Mouse (Mus musculus) heart, embryonic 13.5 days (tissue): ENCODE measurements around the gene Prcc. TPM values are rescaled to one million over a fixed set of nuclear protein-coding genes. Genes with fewer than 3 reads are reported as not detected.
A peak's percentile ranks its signal among the peaks of the same experiment; 100 is the strongest.
"Not testable (repeated sequence)": the region's sequence is repeated elsewhere in the genome, so short reads cannot be mapped to it uniquely, and the experiment has no call there.

Source experiments
- ATAC-seq: fragments of 200-750 bp; cut with Nextera tagmentation; 2 replicates; pipeline ENCODE4 v1.8.0; 2017; ENCODE audit warnings: moderate TSS enrichment; ENCODE audit not compliant: insufficient number of reproducible peaks, low FRiP score, low TSS enrichment; ENCODE audit errors: extremely low read depth
- H3K27ac ChIP-seq: fragments of 300-500 bp; sonication (generic); replicated peaks from 2 replicates; pipeline ENCODE4 v1.5.1; 2015; ENCODE audit warnings: moderate library complexity, mild to moderate bottlenecking, inconsistent platforms
- H3K27me3 ChIP-seq: fragments of 300-500 bp; sonication (generic); replicated peaks from 2 replicates; pipeline ENCODE4 v1.6.1; 2015; ENCODE audit warnings: mild to moderate bottlenecking, inconsistent platforms
- H3K36me3 ChIP-seq: fragments of 300-500 bp; sonication (generic); 2 replicates; pipeline ENCODE4 v1.6.1; 2015; ENCODE audit warnings: mild to moderate bottlenecking, inconsistent platforms
- H3K4me1 ChIP-seq: fragments of 300-500 bp; sonication (generic); 2 replicates; pipeline ENCODE4 v1.6.1; 2015; ENCODE audit warnings: inconsistent platforms
- H3K4me2 ChIP-seq: fragments of 300-500 bp; sonication (generic); 2 replicates; pipeline ENCODE4 v1.6.1; 2015; ENCODE audit warnings: inconsistent platforms, mild to moderate bottlenecking, moderate library complexity
- H3K4me3 ChIP-seq: fragments of 300-500 bp; sonication (generic); 2 replicates; pipeline ENCODE4 v1.5.1; 2015; ENCODE audit warnings: moderate library complexity, mild to moderate bottlenecking, inconsistent platforms
- H3K9ac ChIP-seq: fragments of 300-500 bp; sonication (generic); 2 replicates; pipeline ENCODE4 v1.6.1; 2015; ENCODE audit warnings: inconsistent platforms, mild to moderate bottlenecking, moderate library complexity
- H3K9me3 ChIP-seq: fragments of 300-500 bp; sonication (generic); 2 replicates; pipeline ENCODE4 v1.6.1; 2016; ENCODE audit warnings: inconsistent platforms
- WGBS: fragments of 180-500 bp; shearing (Covaris S2); methylation state at CpG from one replicate; pipeline ENCODE4 v1.1.7; 2015; ENCODE audit warnings: mixed read lengths; 5-methylcytosine and 5-hydroxymethylcytosine counted together
- polyA plus RNA-seq: library from polyadenylated mRNA; unstranded; fragments of >200 nt; fragmentation: Nextera tagmentation; extraction: Ambion mirVana; gene quantifications from 2 replicates; pipeline ENCODE4 v1.2.1, GENCODE M21; 2015

Prcc gene
- polyA plus RNA-seq, 1 experiment from 2014 or later, result 9.7 TPM

DNA sequence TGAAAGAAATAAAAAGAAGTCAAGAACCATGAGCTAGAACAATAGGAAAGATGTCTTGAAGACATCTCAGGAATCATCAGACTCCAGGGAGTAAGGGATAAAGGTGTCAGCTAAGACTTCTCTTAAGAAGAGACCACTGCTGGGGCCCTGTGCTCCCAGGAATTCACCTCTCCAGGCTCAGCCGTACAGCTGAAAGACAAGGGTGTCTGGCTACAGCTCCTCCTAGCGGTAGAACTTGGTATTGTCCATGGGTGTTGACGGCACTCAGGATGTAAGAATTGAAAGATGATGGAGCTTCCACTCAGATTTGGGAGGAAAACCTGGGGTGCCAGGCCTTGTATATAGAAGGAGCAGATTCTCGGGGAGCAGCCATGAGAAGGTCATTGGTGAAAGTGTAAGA is 46.8 kb downstream of the Prcc start:
- no peaks in the 10 kb centered on the region for H3K9me3 ChIP-seq
- H3K27me3 ChIP-seq, result peaks cover 21% of the 10 kb centered on the region
- H3K36me3 ChIP-seq, result no peaks in the 10 kb centered on the region
- H3K27ac ChIP-seq, result no peak overlapping the region
- no peak overlapping the region for H3K4me2 ChIP-seq
- no peak overlapping the region for H3K4me3 ChIP-seq
- no peak for ATAC-seq
- WGBS, result 3% methylated on average over 4 of the region's 4 CpGs
- H3K4me1 ChIP-seq, result no peaks in the 10 kb centered on the region
- H3K9ac ChIP-seq, result no peak overlapping the region

DNA sequence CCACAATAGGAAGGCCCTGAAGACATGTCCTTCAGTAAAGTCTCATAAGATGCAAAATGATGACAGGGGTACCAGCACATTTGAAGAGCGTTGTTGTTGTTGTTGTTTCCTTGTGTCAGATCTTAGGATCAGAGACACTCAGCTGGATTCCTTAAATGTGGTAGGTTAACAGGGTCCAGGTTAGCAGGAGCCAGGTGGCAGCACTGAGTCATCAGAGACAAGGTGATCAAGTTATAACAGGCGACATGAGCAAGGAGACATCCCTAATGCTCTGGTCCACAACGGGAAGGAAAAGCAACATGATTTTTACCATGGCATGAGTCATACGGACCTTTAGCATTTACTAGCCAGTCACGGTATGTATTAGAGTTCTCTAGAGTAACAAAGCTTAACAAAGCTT is 51.9 kb downstream of the Prcc start:
- Histone ChIP-seq H3K9ac (no peak overlapping the region), H3K9me3 (no peaks in the 10 kb centered on the region)
- 66% methylated on average over 5 of the region's 5 CpGs for WGBS

DNA sequence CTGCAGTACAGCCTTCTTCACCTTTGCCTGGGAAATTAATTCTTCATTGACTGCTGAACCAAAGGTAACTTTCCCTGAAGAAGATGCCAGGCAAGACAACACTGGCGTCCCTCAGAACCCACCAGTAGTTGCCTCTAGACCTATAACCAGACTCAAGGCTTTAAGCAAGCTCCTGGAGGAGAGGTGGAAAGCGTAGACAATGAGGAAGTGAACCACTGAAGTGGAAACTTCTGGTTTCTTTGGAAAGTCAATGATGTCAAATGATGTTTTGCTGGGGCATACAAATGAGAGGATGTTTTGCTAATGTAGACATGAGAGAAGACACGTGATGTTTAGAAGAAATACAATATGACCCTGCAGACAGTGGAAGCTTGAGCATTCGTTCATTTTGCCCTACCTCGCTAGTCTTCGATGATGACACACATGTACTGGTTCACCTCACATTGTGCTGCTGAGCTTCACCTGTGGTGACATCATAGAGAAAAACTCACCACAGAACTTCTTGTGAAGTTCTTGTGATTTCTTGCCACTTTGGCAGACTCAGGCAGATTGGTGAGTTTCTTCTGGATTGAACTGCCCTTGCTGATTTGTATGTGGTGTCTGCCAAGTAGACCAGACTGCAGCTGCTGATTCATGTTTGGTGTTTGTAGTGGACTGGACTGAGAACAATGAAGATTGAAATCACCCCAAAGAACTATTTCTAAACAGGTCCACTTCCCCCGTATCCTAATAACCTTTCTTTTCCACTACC is 53.1 kb downstream of the Prcc start:
- Histone ChIP-seq H3K27me3 (no peaks in the 10 kb centered on the region), H3K27ac (no peak overlapping the region), H3K4me3 (no peak overlapping the region), H3K4me1 (no peaks in the 10 kb centered on the region), H3K9ac (no peak overlapping the region), H3K9me3 (no peaks in the 10 kb centered on the region), H3K36me3 (no peaks in the 10 kb centered on the region), H3K4me2 (no peak overlapping the region)
- WGBS, result 69% methylated on average over 7 of the region's 7 CpGs
- no peak for ATAC-seq

More for the DNA sequence above, 51.9 kb downstream of the Prcc start:
- Histone ChIP-seq H3K4me1 (no peaks in the 10 kb centered on the region), H3K4me2 (no peak overlapping the region), H3K27ac (no peak overlapping the region), H3K36me3 (no peaks in the 10 kb centered on the region), H3K4me3 (no peak overlapping the region), H3K27me3 (no peaks in the 10 kb centered on the region)
- no peak for ATAC-seq

DNA sequence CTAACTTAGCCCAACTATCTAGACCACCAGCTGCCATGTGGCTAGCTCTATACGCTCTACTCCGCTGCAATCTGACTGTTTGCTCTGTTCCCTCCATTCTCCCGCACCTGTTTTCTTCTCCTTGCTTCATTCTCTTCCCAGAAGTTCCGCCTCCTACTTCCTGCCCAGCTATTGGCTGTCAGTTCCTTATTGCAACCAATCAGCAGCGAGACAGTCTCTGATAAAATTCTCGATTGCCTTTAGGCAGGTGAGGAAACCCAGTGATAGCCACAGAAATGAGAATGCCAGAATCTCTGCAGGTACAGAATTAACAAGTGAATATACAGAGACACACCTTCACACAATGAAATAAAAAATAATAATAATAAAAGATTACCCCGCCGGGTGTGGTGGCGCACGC is 56.4 kb downstream of the Prcc start:
- ATAC-seq, result no peak
- no peak overlapping the region for H3K27ac ChIP-seq
- no peak overlapping the region for H3K9ac ChIP-seq
- H3K27me3 ChIP-seq, result peaks cover 6% of the 10 kb centered on the region; the same call in 1 of the 2 replicates
- no peaks in the 10 kb centered on the region for H3K36me3 ChIP-seq
- WGBS, result 44% methylated on average over 10 of the region's 10 CpGs
- H3K4me1 ChIP-seq, result no peaks in the 10 kb centered on the region
- H3K4me3 ChIP-seq, result no peak overlapping the region
- H3K9me3 ChIP-seq, result no peaks in the 10 kb centered on the region
- no peak overlapping the region for H3K4me2 ChIP-seq

DNA sequence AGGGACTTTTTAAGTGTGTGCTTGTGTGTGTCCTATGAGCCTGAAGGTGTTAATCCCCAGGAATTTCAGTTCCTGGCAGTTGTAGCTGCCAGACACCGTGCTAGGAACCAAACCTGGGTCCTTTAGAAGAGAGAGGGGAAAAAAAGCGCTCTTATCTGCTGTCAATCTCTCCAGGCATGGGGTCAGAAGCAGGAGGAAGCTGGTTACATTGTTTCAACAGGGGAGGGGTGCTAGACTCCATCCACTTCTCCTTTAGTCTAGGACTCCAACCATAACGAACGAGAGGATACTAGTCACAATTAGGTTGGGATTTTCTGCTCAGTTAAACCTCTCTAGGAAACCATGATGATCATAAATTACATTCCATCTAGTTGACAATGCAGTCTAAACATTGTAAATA is 57.0 kb downstream of the Prcc start:
- Histone ChIP-seq H3K9ac (no peak overlapping the region), H3K9me3 (no peaks in the 10 kb centered on the region), H3K4me2 (no peak overlapping the region), H3K4me1 (no peaks in the 10 kb centered on the region), H3K27me3 (peaks cover 6% of the 10 kb centered on the region; the same call in 1 of the 2 replicates), H3K27ac (no peak overlapping the region), H3K4me3 (no peak overlapping the region), H3K36me3 (no peaks in the 10 kb centered on the region)
- WGBS, result 35% methylated on average over 4 of the region's 4 CpGs
- no peak for ATAC-seq

DNA sequence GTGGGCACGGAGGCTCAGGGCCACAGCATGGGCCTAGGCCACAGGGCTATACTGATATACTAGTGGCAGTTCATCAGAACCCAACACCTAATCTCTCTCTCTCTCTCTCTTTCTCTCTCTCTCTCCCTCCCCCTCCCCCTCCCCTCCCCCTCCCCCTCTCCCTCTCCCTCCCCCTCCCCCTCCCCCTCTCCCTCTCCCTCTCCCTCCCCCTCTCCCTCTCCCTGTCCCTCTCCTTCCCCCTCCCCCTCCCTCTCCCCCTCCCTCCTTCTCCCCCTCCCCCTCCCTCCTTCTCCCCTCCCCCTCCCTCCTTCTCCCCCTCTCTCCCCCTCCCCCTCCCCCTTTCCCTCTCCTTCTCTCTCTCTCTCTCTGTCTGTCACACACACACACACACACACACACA is 61.2 kb downstream of the Prcc start, which contains the start of gene Pear1:
TSS of gene Pear1 (minus strand) at position 101 of the 400 bp plus-strand sequence.
- H3K4me1 ChIP-seq, H3K4me3 ChIP-seq, ATAC-seq, H3K9me3 ChIP-seq, H3K36me3 ChIP-seq, H3K4me2 ChIP-seq, H3K9ac ChIP-seq, H3K27ac ChIP-seq: not testable (repeated sequence)
- whole genome bisulfite sequencing, result 96% methylated on average over 1 of the region's 1 CpGs
- H3K27me3 ChIP-seq, result peaks cover 28% of the 10 kb centered on the region

DNA sequence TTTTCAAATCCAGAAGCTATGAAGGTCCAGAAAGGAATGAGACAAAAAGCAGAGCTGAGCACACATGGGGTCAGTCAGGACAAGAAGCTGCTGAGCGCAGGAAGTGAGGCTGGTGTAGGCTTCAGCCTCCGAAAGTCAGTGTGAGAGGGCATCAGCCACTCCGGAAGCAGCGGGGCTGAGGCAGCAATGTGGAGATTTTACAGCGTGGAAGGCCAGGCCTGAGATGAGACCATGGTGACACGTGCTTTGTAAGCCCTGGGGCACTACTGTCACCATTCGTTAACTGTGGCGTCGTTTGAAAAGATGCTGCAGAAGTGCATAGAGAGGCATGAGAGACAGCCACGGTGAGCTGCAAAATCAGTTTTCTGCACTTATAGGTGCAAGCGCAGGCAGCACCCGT is 67.2 kb downstream of the Prcc start:
- no peaks in the 10 kb centered on the region for H3K9me3 ChIP-seq
- no peaks in the 10 kb centered on the region for H3K36me3 ChIP-seq
- peaks cover 5% of the 10 kb centered on the region for H3K4me1 ChIP-seq
- 57% methylated on average over 12 of the region's 12 CpGs for WGBS
- peaks cover 79% of the 10 kb centered on the region for H3K27me3 ChIP-seq
- no peak for ATAC-seq
- H3K9ac ChIP-seq, result no peak overlapping the region
- H3K4me3 ChIP-seq, result no peak overlapping the region
- H3K27ac ChIP-seq, result no peak overlapping the region
- H3K4me2 ChIP-seq, result no peak overlapping the region

DNA sequence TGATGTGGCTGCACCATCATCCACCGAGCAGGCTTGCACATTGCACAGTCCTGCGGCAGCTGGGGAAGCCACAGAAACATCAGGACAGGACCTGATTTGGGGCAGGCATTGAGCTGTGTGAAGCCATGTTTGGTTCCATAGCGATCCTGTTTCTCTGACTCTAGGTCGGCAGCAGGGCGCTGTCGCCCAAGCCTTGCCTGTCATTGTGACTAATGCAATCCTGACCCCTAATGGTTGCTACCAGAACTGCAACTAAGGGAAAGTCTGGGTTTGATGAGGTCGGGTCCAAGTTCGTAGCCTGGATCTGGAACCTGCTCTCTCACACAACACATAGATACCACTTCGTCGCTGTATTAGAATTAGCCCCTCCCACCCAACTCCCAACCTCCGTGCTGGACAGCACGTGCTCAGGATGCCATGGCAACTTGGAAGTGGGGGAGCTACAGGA is 68.7 kb downstream of the Prcc start:
- Histone ChIP-seq H3K36me3 (no peaks in the 10 kb centered on the region), H3K27me3 (peaks cover 88% of the 10 kb centered on the region), H3K4me1 (peaks cover 5% of the 10 kb centered on the region), H3K9me3 (no peaks in the 10 kb centered on the region), H3K4me3 (no peak overlapping the region), H3K4me2 (peak overlapping the region; percentile 38), H3K9ac (peak overlapping the region; percentile 45; the same call in 1 of the 2 replicates), H3K27ac (no peak overlapping the region)
- WGBS, result 6% methylated on average over 12 of the region's 12 CpGs
- no peak for ATAC-seq

DNA sequence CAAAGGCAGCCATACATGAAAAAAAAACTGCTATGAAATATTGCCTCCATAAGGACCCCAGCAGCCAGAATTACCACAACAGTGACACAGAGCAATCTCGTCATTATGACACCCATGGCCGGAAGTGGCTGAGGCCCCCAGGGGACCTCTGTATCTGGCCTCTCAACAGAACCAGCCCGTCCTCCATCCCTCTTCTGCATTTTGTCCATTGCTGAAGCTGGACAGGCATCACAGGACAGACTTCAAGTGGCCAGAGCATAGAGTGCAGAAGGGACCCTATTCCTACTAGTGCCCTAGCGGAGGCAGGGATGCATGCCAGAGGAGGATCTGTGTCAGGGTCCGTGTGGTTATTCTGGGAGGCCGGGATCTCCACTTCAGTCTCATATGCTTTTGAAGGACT is 69.2 kb downstream of the Prcc start:
- ATAC-seq, result no peak
- no peaks in the 10 kb centered on the region for H3K36me3 ChIP-seq
- no peaks in the 10 kb centered on the region for H3K9me3 ChIP-seq
- H3K27ac ChIP-seq, result no peak overlapping the region
- H3K9ac ChIP-seq, result peak overlapping the region; percentile 45; the same call in 1 of the 2 replicates
- H3K4me3 ChIP-seq, result no peak overlapping the region
- H3K27me3 ChIP-seq, result peaks cover 90% of the 10 kb centered on the region
- H3K4me2 ChIP-seq, result peak overlapping the region; percentile 38
- peaks cover 5% of the 10 kb centered on the region for H3K4me1 ChIP-seq
- WGBS, result 41% methylated on average over 6 of the region's 6 CpGs

DNA sequence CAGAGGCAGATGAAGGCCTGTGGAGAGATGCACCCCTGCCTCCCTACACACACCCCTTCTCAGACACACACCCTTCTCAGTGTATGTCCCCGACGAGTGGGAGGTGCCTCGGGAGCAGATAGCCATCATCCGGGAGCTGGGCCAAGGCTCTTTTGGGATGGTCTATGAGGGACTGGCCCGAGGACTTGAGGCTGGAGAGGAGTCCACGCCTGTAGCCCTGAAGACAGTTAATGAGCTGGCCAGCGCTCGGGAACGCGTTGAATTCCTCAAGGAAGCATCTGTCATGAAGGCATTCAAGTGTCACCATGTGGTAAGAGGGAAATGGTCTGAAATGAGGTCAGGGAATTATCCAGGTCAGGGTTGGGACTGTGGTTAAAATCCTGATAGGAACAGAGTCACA is 72.5 kb downstream of the Prcc start:
- no peak overlapping the region for H3K4me3 ChIP-seq
- ATAC-seq, result no peak
- H3K36me3 ChIP-seq, result no peaks in the 10 kb centered on the region
- H3K27me3 ChIP-seq, result peaks cover 97% of the 10 kb centered on the region
- no peak overlapping the region for H3K9ac ChIP-seq
- H3K9me3 ChIP-seq, result no peaks in the 10 kb centered on the region
- H3K4me2 ChIP-seq, result no peak overlapping the region
- WGBS, result 40% methylated on average over 10 of the region's 10 CpGs
- H3K4me1 ChIP-seq, result peaks cover 15% of the 10 kb centered on the region
- no peak overlapping the region for H3K27ac ChIP-seq

DNA sequence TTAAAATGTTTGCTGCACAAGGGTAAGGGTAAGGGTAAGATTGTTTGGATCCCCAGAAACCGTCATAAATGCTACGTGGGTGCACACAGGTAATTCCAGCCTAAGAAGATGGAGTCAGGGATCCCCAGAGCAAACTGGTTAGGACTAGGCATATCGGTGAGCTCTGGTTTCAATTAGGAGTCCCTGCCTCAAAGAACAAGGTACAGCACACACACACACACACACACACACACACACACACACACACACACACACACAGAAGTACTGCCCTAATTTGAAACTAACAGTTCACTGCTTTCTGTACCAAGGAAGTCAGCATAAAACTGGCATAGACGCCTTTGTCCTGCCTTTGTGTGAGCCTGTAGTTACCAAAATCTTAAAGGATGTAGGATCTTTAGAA is 73.0 kb downstream of the Prcc start:
- no peak overlapping the region for H3K4me2 ChIP-seq
- H3K4me1 ChIP-seq, result peaks cover 15% of the 10 kb centered on the region
- 72% methylated on average over 4 of the region's 4 CpGs for WGBS
- no peak for ATAC-seq
- no peak overlapping the region for H3K9ac ChIP-seq
- no peak overlapping the region for H3K27ac ChIP-seq
- H3K9me3 ChIP-seq, result no peaks in the 10 kb centered on the region
- peaks cover 97% of the 10 kb centered on the region for H3K27me3 ChIP-seq
- H3K4me3 ChIP-seq, result no peak overlapping the region
- no peaks in the 10 kb centered on the region for H3K36me3 ChIP-seq

DNA sequence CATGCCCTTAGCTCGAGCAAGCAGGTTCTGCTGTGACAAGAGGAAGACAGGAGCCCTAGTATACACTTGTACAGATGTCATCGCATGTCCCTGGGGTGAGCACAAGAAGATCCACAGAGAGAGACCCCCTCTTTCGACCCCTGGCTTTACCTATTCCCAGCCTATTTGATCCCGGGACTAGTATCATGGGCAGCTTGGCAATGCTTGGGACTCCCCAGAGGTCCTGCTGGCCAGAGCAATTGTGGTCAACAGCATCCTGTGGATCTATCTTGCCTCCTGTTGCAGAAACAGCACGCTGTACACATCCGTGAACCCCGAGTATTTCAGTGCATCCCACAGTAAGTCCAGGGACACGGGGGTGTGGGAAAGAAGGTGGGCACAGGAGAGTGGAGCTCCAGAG is 74.1 kb downstream of the Prcc start:
- Histone ChIP-seq H3K9ac (no peak overlapping the region), H3K27ac (no peak overlapping the region), H3K9me3 (no peaks in the 10 kb centered on the region), H3K4me3 (no peak overlapping the region), H3K36me3 (no peaks in the 10 kb centered on the region), H3K27me3 (peaks cover 100% of the 10 kb centered on the region), H3K4me2 (no peak overlapping the region), H3K4me1 (peaks cover 12% of the 10 kb centered on the region)
- 68% methylated on average over 8 of the region's 8 CpGs for WGBS
- ATAC-seq, result no peak
